Mouse (Mus musculus) liver, adult 2 months (tissue): ENCODE measurements around the gene Gm49337. TPM values are rescaled to one million over a fixed set of nuclear protein-coding genes. Genes with fewer than 3 reads are reported as not detected.
A peak's percentile ranks its signal among the peaks of the same experiment; 100 is the strongest.

Source experiments
- DNase-seq: peaks from one replicate; pipeline ENCODE4 v3.0.0-alpha.2; 2011; ENCODE audit warnings: low read depth, low spot score; ENCODE audit errors: extremely low read depth
- H3K27ac ChIP-seq: fragments of 200-500 bp; replicated peaks from 2 replicates; pipeline ENCODE4 v1.5.1; 2012; ENCODE audit warnings: low read depth, mild to moderate bottlenecking, control low read depth, inconsistent platforms, low read length; ENCODE audit not compliant: insufficient read depth
- H3K27me3 ChIP-seq: fragments of 200-500 bp; 2 replicates; pipeline ENCODE4 v1.6.1; 2012; ENCODE audit warnings: mild to moderate bottlenecking, moderate library complexity, low read length, inconsistent platforms; ENCODE audit not compliant: control insufficient read depth, insufficient read depth
- H3K36me3 ChIP-seq: fragments of 200-500 bp; 2 replicates; pipeline ENCODE4 v1.6.1; 2012; ENCODE audit warnings: low read length, inconsistent platforms; ENCODE audit not compliant: control insufficient read depth, insufficient read depth
- H3K4me1 ChIP-seq: fragments of 200-500 bp; 2 replicates; pipeline ENCODE4 v1.6.1; 2011; ENCODE audit warnings: low read length; ENCODE audit not compliant: control insufficient read depth, insufficient read depth
- H3K4me3 ChIP-seq: fragments of 200-500 bp; 2 replicates; pipeline ENCODE4 v1.5.1; 2011; ENCODE audit warnings: low read depth, mild to moderate bottlenecking, control low read depth, low read length, moderate library complexity; ENCODE audit not compliant: insufficient read depth
- H3K79me2 ChIP-seq: fragments of 200-500 bp; 2 replicates; pipeline ENCODE4 v1.6.1; 2012; ENCODE audit warnings: inconsistent platforms, mild to moderate bottlenecking, low read length, moderate library complexity; ENCODE audit not compliant: control insufficient read depth, insufficient read depth
- H3K9ac ChIP-seq: fragments of 200-500 bp; 2 replicates; pipeline ENCODE4 v1.6.1; 2012; ENCODE audit warnings: low read depth, mild to moderate bottlenecking, control low read depth, inconsistent platforms, low read length
- CTCF ChIP-seq: fragments of 200-500 bp; IDR thresholded peaks from 2 replicates; pipeline ENCODE4 v1.5.1; 2011; ENCODE audit warnings: low read depth, low read length, control low read depth
- POLR2A ChIP-seq: fragments of 200-500 bp; IDR thresholded peaks from 2 replicates; pipeline ENCODE4 v1.6.1; 2011; ENCODE audit warnings: low read length, control low read depth; ENCODE audit not compliant: insufficient read depth; ENCODE audit errors: extremely low read depth
- WGBS: fragments of 180-500 bp; shearing (Covaris S2); methylation state at CpG from one replicate; pipeline ENCODE4 v1.1.7; 2018; 5-methylcytosine and 5-hydroxymethylcytosine counted together
- polyA plus RNA-seq: library from polyadenylated mRNA; depleted of rRNA; stranded (reverse); fragments of >200 nt; gene quantifications from 2 replicates; pipeline ENCODE4 v1.2.3, GENCODE M21; 2012
- total RNA-seq: library from RNA; depleted of rRNA; stranded (reverse); fragments of >200 nt; gene quantifications from 2 replicates; pipeline ENCODE4 v1.2.3, GENCODE M21; 2014

The Gm49337 gene
- total and polyA plus RNA-seq, 2 experiments, result not detected

DNA sequence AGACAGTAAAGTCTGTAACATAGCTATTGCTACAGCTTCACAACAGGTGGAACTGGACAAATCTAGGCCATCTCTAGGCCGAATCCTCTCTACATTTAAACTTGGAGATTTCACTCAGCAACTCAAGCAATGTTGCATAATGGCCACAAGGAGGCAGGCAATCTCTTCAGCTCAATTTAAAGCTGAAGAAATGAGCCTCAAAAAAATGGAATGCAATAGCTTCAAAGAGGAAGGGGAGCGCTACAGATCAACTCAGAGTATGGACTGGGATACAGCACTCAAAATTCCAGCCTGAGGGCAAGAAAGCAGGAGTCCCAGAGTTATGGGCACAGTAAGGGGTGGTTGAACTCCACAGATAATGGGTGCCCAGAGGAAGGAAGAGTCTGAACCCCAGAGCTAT is 38.2 kb upstream of the Gm49337 start:
- 60% methylated on average over 2 of the region's 2 CpGs for WGBS
- Histone ChIP-seq H3K79me2 (no peaks in the 10 kb centered on the region), H3K4me1 (no peaks in the 10 kb centered on the region), H3K36me3 (no peaks in the 10 kb centered on the region), H3K4me3 (no peak overlapping the region), H3K27ac (no peak overlapping the region), H3K9ac (no peak overlapping the region), H3K27me3 (no peaks in the 10 kb centered on the region)
- TF ChIP-seq CTCF (peak; percentile 47), POLR2A (no peak)
- DNase-seq, result peak; percentile 42

DNA sequence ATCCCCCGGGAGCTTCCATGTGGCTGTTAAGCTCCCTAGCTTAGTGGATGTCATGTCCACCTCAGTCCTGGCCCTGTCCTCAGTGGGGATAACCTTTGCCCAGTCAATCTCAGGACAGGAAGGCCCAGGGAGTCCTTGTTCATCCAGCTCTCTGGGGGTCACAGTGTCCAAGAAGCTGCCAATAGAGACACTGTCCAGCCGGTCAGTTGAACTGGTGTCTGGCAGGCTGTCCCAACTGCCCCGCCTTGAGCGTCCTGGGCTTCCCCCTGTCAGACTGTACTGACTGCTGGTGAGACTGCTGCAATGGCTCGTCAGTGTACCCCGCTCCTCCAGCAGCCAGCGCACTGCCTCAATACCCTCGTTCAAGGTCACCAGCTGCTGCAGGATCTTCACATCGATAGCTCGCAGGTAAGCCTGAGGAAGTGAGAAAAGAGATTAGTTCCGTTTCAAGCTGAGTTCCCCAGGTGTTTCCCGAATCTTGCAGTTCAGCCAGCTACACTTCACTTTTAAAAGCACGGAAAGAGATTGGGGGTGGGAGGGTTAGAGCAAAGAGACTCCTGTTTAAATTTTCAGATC is 35.7 kb upstream of the Gm49337 start:
- Histone ChIP-seq H3K4me1 (no peaks in the 10 kb centered on the region), H3K27me3 (no peaks in the 10 kb centered on the region), H3K4me3 (no peak overlapping the region), H3K9ac (no peak overlapping the region), H3K79me2 (no peaks in the 10 kb centered on the region), H3K36me3 (no peaks in the 10 kb centered on the region), H3K27ac (no peak overlapping the region)
- TF ChIP-seq POLR2A (no peak), CTCF (no peak)
- 65% methylated on average over 13 of the region's 13 CpGs for WGBS
- DNase-seq, result no peak

GRCm38 (mm10) chr4:116140801-116141574 is 32.2 kb upstream of the Gm49337 start:
- WGBS, result 94% methylated on average over 7 of the region's 7 CpGs
- TF ChIP-seq CTCF (no peak), POLR2A (no peak)
- Histone ChIP-seq H3K4me3 (no peak overlapping the region), H3K79me2 (no peaks in the 10 kb centered on the region), H3K27me3 (no peaks in the 10 kb centered on the region), H3K4me1 (peaks cover 3% of the 10 kb centered on the region; the same call in 1 of the 2 replicates), H3K27ac (no peak overlapping the region), H3K36me3 (no peaks in the 10 kb centered on the region), H3K9ac (no peak overlapping the region)
- DNase-seq, result no peak

DNA sequence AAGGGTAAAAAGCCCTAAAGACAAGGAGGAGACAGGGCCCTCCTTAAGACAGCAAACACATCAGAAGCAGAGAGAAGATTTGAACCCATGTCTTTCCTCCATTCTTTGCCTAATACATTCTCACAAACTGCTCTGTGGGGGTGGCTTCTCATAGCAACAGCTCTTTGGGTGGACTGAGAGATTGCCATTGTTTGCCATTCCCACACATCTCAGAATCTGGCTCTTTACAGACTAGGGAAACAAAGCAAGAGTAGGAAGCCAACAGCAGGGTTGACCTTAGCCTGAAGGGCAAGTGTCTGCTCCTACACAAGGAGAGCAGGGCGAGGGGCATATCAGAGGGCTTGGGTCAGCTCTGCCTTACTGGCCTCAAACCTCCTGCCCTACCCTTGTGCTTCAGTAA is 31.4 kb upstream of the Gm49337 start:
- no peak for DNase-seq
- H3K4me3 ChIP-seq, result no peak overlapping the region
- 86% methylated on average over 1 of the region's 1 CpGs for WGBS
- H3K9ac ChIP-seq, result no peak overlapping the region
- peaks cover 3% of the 10 kb centered on the region; the same call in 1 of the 2 replicates for H3K4me1 ChIP-seq
- no peaks in the 10 kb centered on the region for H3K27me3 ChIP-seq
- TF ChIP-seq POLR2A (no peak), CTCF (no peak)
- no peaks in the 10 kb centered on the region for H3K36me3 ChIP-seq
- H3K79me2 ChIP-seq, result no peaks in the 10 kb centered on the region
- no peak overlapping the region for H3K27ac ChIP-seq

DNA sequence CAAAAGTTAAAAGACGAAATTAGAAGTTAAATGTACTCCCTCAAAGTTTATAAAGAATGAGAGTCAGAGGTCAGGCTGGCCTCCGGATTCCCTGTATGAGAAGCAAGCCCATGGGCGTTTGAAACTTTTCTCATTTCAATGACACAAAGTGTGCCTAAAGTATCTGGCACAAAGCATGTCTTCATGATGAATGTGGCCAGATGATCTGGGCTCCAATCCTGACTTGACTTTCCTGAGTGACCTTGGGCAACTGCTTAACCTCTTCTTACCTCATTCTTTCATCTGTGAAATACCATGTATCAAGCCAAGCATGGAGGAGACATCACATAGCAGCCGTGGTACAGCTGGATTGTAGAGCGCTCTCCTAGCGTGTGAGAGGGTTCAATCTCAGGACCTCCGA is 30.9 kb upstream of the Gm49337 start:
- H3K36me3 ChIP-seq, result no peaks in the 10 kb centered on the region
- DNase-seq, result no peak
- WGBS, result 90% methylated on average over 7 of the region's 7 CpGs
- H3K27me3 ChIP-seq, result no peaks in the 10 kb centered on the region
- H3K4me1 ChIP-seq, result peaks cover 3% of the 10 kb centered on the region; the same call in 1 of the 2 replicates
- no peak overlapping the region for H3K27ac ChIP-seq
- H3K4me3 ChIP-seq, result no peak overlapping the region
- H3K9ac ChIP-seq, result no peak overlapping the region
- no peaks in the 10 kb centered on the region for H3K79me2 ChIP-seq
- TF ChIP-seq POLR2A (no peak), CTCF (no peak)

GRCm38 (mm10) chr4:116143317-116143811 is 29.8 kb upstream of the Gm49337 start:
- H3K27me3 ChIP-seq, result no peaks in the 10 kb centered on the region
- H3K4me1 ChIP-seq, result peaks cover 3% of the 10 kb centered on the region; the same call in 1 of the 2 replicates
- no peaks in the 10 kb centered on the region for H3K36me3 ChIP-seq
- TF ChIP-seq CTCF, result no peak
- no peak for TF ChIP-seq POLR2A
- H3K79me2 ChIP-seq, result no peaks in the 10 kb centered on the region
- no peak overlapping the region for H3K4me3 ChIP-seq
- DNase-seq, result no peak
- H3K9ac ChIP-seq, result no peak overlapping the region
- 57% methylated on average over 7 of the region's 7 CpGs for WGBS
- no peak overlapping the region for H3K27ac ChIP-seq
